Mouse (Mus musculus): ENCODE measurements around the gene Stk16. TPM values are rescaled to one million over a fixed set of nuclear protein-coding genes. Genes with fewer than 3 reads are reported as not detected.
A peak's percentile ranks its signal among the peaks of the same experiment; 100 is the strongest.
"Not testable (repeated sequence)": the region's sequence is repeated elsewhere in the genome, so short reads cannot be mapped to it uniquely, and the experiment has no call there.

Gene Stk16
- polyA plus RNA-seq, 1 experiment from 2014 or later: 125 TPM

GRCm38 (mm10) chr1:75229158-75229557 lies 18.5 kb downstream of the Stk16 start:
- peaks cover 8% of the 10 kb centered on the region for H3K27me3 ChIP-seq
- 79% methylated on average over 4 of the region's 4 CpGs for WGBS
- no peaks in the 10 kb centered on the region for H3K4me1 ChIP-seq
- H3K9ac ChIP-seq: no peak overlapping the region
- H3K27ac ChIP-seq: no peak overlapping the region
- H3K4me3 ChIP-seq: no peak overlapping the region
- H3K4me2 ChIP-seq (replicated peaks): no peak overlapping the region
- H3K9me3 ChIP-seq (replicated peaks): no peaks in the 10 kb centered on the region
- no peak for ATAC-seq (ENCODE audit: low FRiP score)
- no peaks in the 10 kb centered on the region for H3K36me3 ChIP-seq

- no peak for ATAC-seq (ENCODE audit: low FRiP score)
- no peaks in the 10 kb centered on the region for H3K9me3 ChIP-seq (replicated peaks)
- no peak overlapping the region for H3K4me3 ChIP-seq
- no peaks in the 10 kb centered on the region for H3K36me3 ChIP-seq
- 75% methylated on average over 7 of the region's 7 CpGs for WGBS
- no peak overlapping the region for H3K4me2 ChIP-seq (replicated peaks)
- peaks cover 7% of the 10 kb centered on the region; the same call in 1 of the 2 replicates for H3K4me1 ChIP-seq
- H3K9ac ChIP-seq: no peak overlapping the region
- peaks cover 8% of the 10 kb centered on the region for H3K27me3 ChIP-seq
- H3K27ac ChIP-seq: no peak overlapping the region
Observed at GRCm38 (mm10) chr1:75230335-75230994, 19.8 kb downstream of the Stk16 start.

- H3K36me3 ChIP-seq: no peaks in the 10 kb centered on the region
- no peak overlapping the region for H3K27ac ChIP-seq
- H3K4me2 ChIP-seq (replicated peaks): no peak overlapping the region
- no peak overlapping the region for H3K9ac ChIP-seq
- H3K4me3 ChIP-seq: no peak overlapping the region
- H3K9me3 ChIP-seq (replicated peaks): no peaks in the 10 kb centered on the region
- peaks cover 8% of the 10 kb centered on the region for H3K27me3 ChIP-seq
- no peak for ATAC-seq (ENCODE audit: low FRiP score)
- WGBS: 77% methylated on average over 4 of the region's 4 CpGs
- H3K4me1 ChIP-seq: peaks cover 12% of the 10 kb centered on the region; the same call in 1 of the 2 replicates
Observed at GRCm38 (mm10) chr1:75231224-75231623, 20.6 kb downstream of the Stk16 start.

- H3K9ac ChIP-seq: no peak within 1 kb of the TSS
- no peak within 1 kb of the TSS for H3K4me2 ChIP-seq (replicated peaks)
- H3K27ac ChIP-seq: no peak within 1 kb of the TSS
- no peaks in the 10 kb centered on the region for H3K9me3 ChIP-seq (replicated peaks)
- H3K36me3 ChIP-seq: no peaks in the 10 kb centered on the region
- H3K4me3 ChIP-seq: no peak within 1 kb of the TSS
- H3K27me3 ChIP-seq: peaks cover 8% of the 10 kb centered on the region
- 72% methylated on average over 5 of the region's 5 CpGs for WGBS
- ATAC-seq (ENCODE audit: low FRiP score): no peak
- H3K4me1 ChIP-seq: peaks cover 12% of the 10 kb centered on the region; the same call in 1 of the 2 replicates
Observed at GRCm38 (mm10) chr1:75231664-75232152, 21.1 kb downstream of the Stk16 start, which contains the start of gene A630095N17Rik. TSS of gene A630095N17Rik (minus strand) at chr1:75232102.

- H3K27ac ChIP-seq: not testable (repeated sequence)
Observed at GRCm38 (mm10) chr1:75232489-75232888, 21.9 kb downstream of the Stk16 start.

GRCm38 (mm10) chr1:75234606-75235005 lies 24.0 kb downstream of the Stk16 start:
- Histone ChIP-seq H3K27me3 (peaks cover 8% of the 10 kb centered on the region), H3K9me3 (replicated peaks) (no peaks in the 10 kb centered on the region), H3K4me1 (peaks cover 21% of the 10 kb centered on the region), H3K4me2 (replicated peaks) (no peak overlapping the region), H3K36me3 (peaks cover 7% of the 10 kb centered on the region; the same call in 1 of the 2 replicates), H3K27ac (no peak overlapping the region), H3K9ac (no peak overlapping the region), H3K4me3 (no peak overlapping the region)
- peak; percentile 72 for ATAC-seq (ENCODE audit: low FRiP score)
- under 1% methylated on average over 8 of the region's 8 CpGs for WGBS

More at GRCm38 (mm10) chr1:75232489-75232888, 21.9 kb downstream of the Stk16 start:
- H3K4me1 ChIP-seq: peaks cover 20% of the 10 kb centered on the region
- H3K4me2 ChIP-seq (replicated peaks); H3K9me3 ChIP-seq (replicated peaks); H3K36me3 ChIP-seq; ATAC-seq (ENCODE audit: low FRiP score); H3K4me3 ChIP-seq; H3K9ac ChIP-seq; H3K27me3 ChIP-seq: not testable (repeated sequence)
- WGBS: 70% methylated on average over 4 of the region's 4 CpGs

GRCm38 (mm10) chr1:75236117-75237050 lies 25.7 kb downstream of the Stk16 start, which contains the start of gene Dnajb2:
TSS of gene Dnajb2 (plus strand) at chr1:75236406.
- peaks cover 21% of the 10 kb centered on the region for H3K4me1 ChIP-seq
- H3K27ac ChIP-seq: peak within 1 kb of the TSS; percentile 85
- H3K36me3 ChIP-seq: peaks cover 21% of the 10 kb centered on the region; the same call in 1 of the 2 replicates
- WGBS: 1% methylated on average over 64 of the region's 64 CpGs
- peaks cover 5% of the 10 kb centered on the region for H3K27me3 ChIP-seq
- peak within 1 kb of the TSS; percentile 54 for H3K4me3 ChIP-seq
- peak within 1 kb of the TSS; percentile 86 for H3K9ac ChIP-seq
- ATAC-seq (ENCODE audit: low FRiP score): peak; percentile 83
- H3K9me3 ChIP-seq (replicated peaks): no peaks in the 10 kb centered on the region
- peak within 1 kb of the TSS; percentile 92 for H3K4me2 ChIP-seq (replicated peaks)

DNA sequence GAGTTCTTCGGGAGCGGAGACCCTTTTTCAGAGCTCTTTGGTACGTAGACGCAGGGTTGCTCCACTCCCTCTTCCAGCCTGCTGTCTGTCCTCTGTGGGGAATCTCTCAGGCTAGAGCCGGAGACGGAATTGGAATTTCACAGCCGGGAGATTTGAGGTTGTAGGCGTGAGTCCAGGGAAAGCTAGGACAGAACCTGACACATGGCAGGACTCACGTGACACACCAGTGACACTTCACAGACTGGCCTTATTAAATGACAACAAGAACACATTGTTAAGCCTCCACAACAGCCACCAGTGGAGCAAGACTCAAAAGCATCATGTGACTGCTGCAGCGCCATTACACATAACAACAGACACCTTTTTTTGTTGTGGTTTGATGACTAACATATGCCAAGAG lies 29.0 kb downstream of the Stk16 start:
- H3K4me1 ChIP-seq: peaks cover 19% of the 10 kb centered on the region
- ATAC-seq (ENCODE audit: low FRiP score): no peak
- peaks cover 40% of the 10 kb centered on the region for H3K36me3 ChIP-seq
- 86% methylated on average over 10 of the region's 10 CpGs for WGBS
- H3K27ac ChIP-seq: no peak overlapping the region
- no peak overlapping the region for H3K4me2 ChIP-seq (replicated peaks)
- H3K4me3 ChIP-seq: no peak overlapping the region
- no peaks in the 10 kb centered on the region for H3K9me3 ChIP-seq (replicated peaks)
- H3K27me3 ChIP-seq: no peaks in the 10 kb centered on the region
- H3K9ac ChIP-seq: no peak overlapping the region

GRCm38 (mm10) chr1:75243411-75243810 lies 32.8 kb downstream of the Stk16 start:
- H3K27me3 ChIP-seq: no peaks in the 10 kb centered on the region
- peaks cover 40% of the 10 kb centered on the region for H3K36me3 ChIP-seq
- ATAC-seq (ENCODE audit: low FRiP score): no peak
- H3K9me3 ChIP-seq (replicated peaks): no peaks in the 10 kb centered on the region
- H3K4me2 ChIP-seq (replicated peaks): no peak overlapping the region
- H3K9ac ChIP-seq: no peak overlapping the region
- WGBS: 93% methylated on average over 14 of the region's 14 CpGs
- H3K4me1 ChIP-seq: peaks cover 11% of the 10 kb centered on the region
- no peak overlapping the region for H3K27ac ChIP-seq
- no peak overlapping the region for H3K4me3 ChIP-seq

DNA sequence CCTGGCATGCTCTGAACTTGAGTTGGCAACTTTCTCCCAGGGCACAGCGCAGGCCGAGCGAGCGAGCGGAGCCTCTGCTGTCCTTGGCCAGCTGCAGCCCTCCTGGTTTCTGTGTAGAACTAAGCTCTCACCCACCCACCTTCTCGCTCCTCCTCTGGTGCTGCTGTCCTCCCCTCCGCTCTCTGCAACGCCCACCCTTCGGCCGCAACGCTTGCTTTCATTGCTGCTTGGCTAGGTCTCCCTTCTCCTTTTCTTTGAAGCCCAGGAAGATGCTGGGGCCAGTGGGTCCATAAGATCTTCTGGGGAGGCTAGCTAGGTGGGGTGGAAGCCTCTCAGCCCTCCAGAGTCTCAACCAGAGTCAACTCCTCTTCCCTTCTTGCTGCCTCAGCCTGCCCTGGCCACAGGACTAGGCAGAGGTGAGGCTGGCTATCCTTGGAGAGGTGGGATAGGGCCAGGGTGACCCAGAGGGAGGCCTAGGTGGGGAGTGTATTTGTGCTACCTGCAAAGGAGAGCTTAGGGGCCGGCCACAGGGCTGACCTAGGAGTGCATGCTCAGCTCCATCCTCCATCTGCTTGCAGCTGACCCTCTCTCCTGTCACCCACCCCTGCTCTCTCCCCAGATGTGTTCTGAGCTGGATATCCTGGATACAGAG lies 33.7 kb downstream of the Stk16 start:
- H3K27me3 ChIP-seq: no peaks in the 10 kb centered on the region
- ATAC-seq (ENCODE audit: low FRiP score): no peak
- H3K9me3 ChIP-seq (replicated peaks): no peaks in the 10 kb centered on the region
- no peak overlapping the region for H3K4me3 ChIP-seq
- H3K4me2 ChIP-seq (replicated peaks): no peak overlapping the region
- peaks cover 36% of the 10 kb centered on the region for H3K36me3 ChIP-seq
- WGBS: 87% methylated on average over 12 of the region's 12 CpGs
- no peak overlapping the region for H3K27ac ChIP-seq
- no peak overlapping the region for H3K9ac ChIP-seq
- H3K4me1 ChIP-seq: peaks cover 11% of the 10 kb centered on the region

- Histone ChIP-seq H3K27ac (no peak overlapping the region), H3K4me3 (no peak overlapping the region)
Observed at GRCm38 (mm10) chr1:75244836-75245235, 34.2 kb downstream of the Stk16 start.

More at GRCm38 (mm10) chr1:75244836-75245235, 34.2 kb downstream of the Stk16 start:
- no peak overlapping the region for H3K4me2 ChIP-seq (replicated peaks)
- H3K4me1 ChIP-seq: peaks cover 11% of the 10 kb centered on the region
- peak; percentile 47; the same call in 1 of the 2 replicates for ATAC-seq (ENCODE audit: low FRiP score)
- 13% methylated on average over 4 of the region's 4 CpGs for WGBS
- H3K9me3 ChIP-seq (replicated peaks): no peaks in the 10 kb centered on the region
- no peaks in the 10 kb centered on the region for H3K27me3 ChIP-seq
- peaks cover 31% of the 10 kb centered on the region for H3K36me3 ChIP-seq
- no peak overlapping the region for H3K9ac ChIP-seq

Data from hindbrain, embryonic 12.5 days (tissue).